Mouse (Mus musculus) urinary bladder, postnatal 25 days (tissue): ENCODE results near the gene Gm8871.
"Not testable (repeated sequence)": the region's sequence is repeated elsewhere in the genome, so short reads cannot be mapped to it uniquely, and the experiment has no call there.

Experiments used
- DNase-seq: peaks from one replicate; pipeline ENCODE4 v3.0.0; 2022; ENCODE audit warnings: low spot score

Gm8871 gene

DNA sequence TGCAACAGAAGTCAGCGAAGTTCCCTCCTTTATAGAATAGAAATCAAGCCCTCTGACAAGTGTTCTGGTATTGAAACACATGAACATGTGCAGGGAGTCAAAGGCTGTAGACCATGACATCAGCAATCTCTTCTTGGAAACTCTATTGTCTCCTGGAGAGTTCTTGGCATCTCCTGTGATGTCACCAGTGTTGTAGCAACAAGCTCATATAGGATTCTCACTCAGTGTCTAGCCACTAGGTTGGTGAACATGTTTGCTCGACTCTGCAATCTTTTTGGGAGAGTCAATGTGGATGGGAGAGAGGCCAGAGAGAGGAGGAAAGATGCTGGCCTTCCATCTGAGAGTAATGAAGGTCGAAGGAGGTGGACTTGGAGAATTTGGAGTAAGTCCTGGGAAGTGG lies at the start of gene Gm8871, which contains the start of gene Gm8857:
TSS of gene Gm8871 (plus strand) at position 301 of the 400 bp plus-strand sequence.
TSS of gene Gm8857 (plus strand) at position 303 of the 400 bp plus-strand sequence.
- not testable (repeated sequence) for DNase-seq

DNA sequence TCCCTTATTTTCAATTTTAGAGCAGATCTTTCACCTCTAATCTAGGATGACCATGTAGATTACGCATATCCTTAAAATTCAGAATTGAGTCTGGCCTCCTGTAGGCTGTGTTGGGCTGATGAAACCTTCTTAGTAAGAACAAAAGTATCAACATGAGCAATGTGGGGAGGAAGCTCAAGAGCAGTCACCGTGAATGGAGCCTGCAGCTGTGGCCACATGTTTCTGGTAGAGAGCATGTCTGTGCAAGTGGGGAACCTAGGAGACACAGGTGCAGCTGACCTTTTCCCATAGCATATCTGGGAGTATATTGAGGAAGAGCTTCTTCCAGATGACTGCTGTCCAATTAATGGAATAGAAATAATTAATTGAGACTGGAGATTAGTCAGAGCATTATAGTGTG lies 5.9 kb downstream of the Gm8871 start:
- not testable (repeated sequence) for DNase-seq

DNA sequence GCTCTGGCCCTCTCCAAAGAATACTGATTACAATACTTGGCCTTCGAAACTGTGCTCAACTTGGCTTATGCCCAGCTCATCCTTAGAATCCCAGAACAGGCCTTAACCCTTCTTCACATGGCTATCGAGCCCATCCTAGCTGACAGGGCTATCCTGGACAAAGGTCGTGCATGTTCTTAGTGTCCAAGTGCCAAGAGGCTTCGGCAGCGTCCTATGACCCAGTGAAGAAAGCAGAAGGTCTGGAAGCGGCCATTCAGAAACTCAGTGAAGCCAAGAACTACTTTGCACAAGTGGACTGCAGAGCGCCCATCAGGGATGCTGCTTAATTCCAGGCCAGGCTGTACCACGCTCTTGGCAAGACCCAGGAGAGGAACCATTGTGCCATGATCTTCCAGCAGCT lies 10.5 kb downstream of the Gm8871 start:
- not testable (repeated sequence) for DNase-seq
